Mouse (Mus musculus): ENCODE results near the gene Ascc3. TPM values are rescaled to one million over a fixed set of nuclear protein-coding genes. Genes with fewer than 3 reads are reported as not detected.

The Ascc3 gene
- polyA plus RNA-seq, 1 experiment from 2014 or later: 26.0 TPM

GRCm38 (mm10) chr10:50876952-50877351, 284.5 kb downstream of the Ascc3 start:
- no peak overlapping the region for H3K4me2 ChIP-seq
- no peak overlapping the region for H3K4me3 ChIP-seq (replicated peaks)
- no peak overlapping the region for H3K9ac ChIP-seq (replicated peaks)
- no peak overlapping the region for H3K27ac ChIP-seq
- 83% methylated on average over 5 of the region's 5 CpGs for WGBS
- H3K9me3 ChIP-seq: no peaks in the 10 kb centered on the region
- H3K27me3 ChIP-seq: no peaks in the 10 kb centered on the region
- H3K36me3 ChIP-seq: no peaks in the 10 kb centered on the region
- ATAC-seq (ENCODE audit: insufficient number of reproducible peaks, insufficient read depth, low FRiP score, low TSS enrichment, low read depth): no peak
- H3K4me1 ChIP-seq (replicated peaks): no peaks in the 10 kb centered on the region

- H3K27ac ChIP-seq: no peak overlapping the region
- no peaks in the 10 kb centered on the region for H3K36me3 ChIP-seq
- 12% methylated on average over 2 of the region's 2 CpGs for WGBS
- H3K4me1 ChIP-seq (replicated peaks): no peaks in the 10 kb centered on the region
- H3K9me3 ChIP-seq: no peaks in the 10 kb centered on the region
- peaks cover 5% of the 10 kb centered on the region; the same call in 1 of the 2 replicates for H3K27me3 ChIP-seq
- no peak overlapping the region for H3K9ac ChIP-seq (replicated peaks)
- no peak overlapping the region for H3K4me2 ChIP-seq
- no peak for ATAC-seq (ENCODE audit: insufficient number of reproducible peaks, insufficient read depth, low FRiP score, low TSS enrichment, low read depth)
- H3K4me3 ChIP-seq (replicated peaks): no peak overlapping the region
Observed at GRCm38 (mm10) chr10:50881476-50882069, 289.1 kb downstream of the Ascc3 start.

- H3K9me3 ChIP-seq: no peaks in the 10 kb centered on the region
- no peaks in the 10 kb centered on the region for H3K4me1 ChIP-seq (replicated peaks)
- WGBS: 55% methylated on average over 2 of the region's 2 CpGs
- no peak overlapping the region for H3K4me3 ChIP-seq (replicated peaks)
- no peaks in the 10 kb centered on the region for H3K36me3 ChIP-seq
- H3K9ac ChIP-seq (replicated peaks): no peak overlapping the region
- ATAC-seq (ENCODE audit: insufficient number of reproducible peaks, insufficient read depth, low FRiP score, low TSS enrichment, low read depth): no peak
- H3K4me2 ChIP-seq: no peak overlapping the region
- peaks cover 5% of the 10 kb centered on the region; the same call in 1 of the 2 replicates for H3K27me3 ChIP-seq
- H3K27ac ChIP-seq: no peak overlapping the region
Observed at GRCm38 (mm10) chr10:50882366-50882765, 289.9 kb downstream of the Ascc3 start.

GRCm38 (mm10) chr10:50886305-50886704, 293.8 kb downstream of the Ascc3 start:
- no peaks in the 10 kb centered on the region for H3K9me3 ChIP-seq
- H3K27me3 ChIP-seq: peaks cover 35% of the 10 kb centered on the region
- WGBS: 59% methylated on average over 4 of the region's 4 CpGs
- H3K27ac ChIP-seq: no peak overlapping the region
- H3K4me1 ChIP-seq (replicated peaks): no peaks in the 10 kb centered on the region
- no peak overlapping the region for H3K4me3 ChIP-seq (replicated peaks)
- no peak overlapping the region for H3K4me2 ChIP-seq
- no peak for ATAC-seq (ENCODE audit: insufficient number of reproducible peaks, insufficient read depth, low FRiP score, low TSS enrichment, low read depth)
- H3K9ac ChIP-seq (replicated peaks): no peak overlapping the region
- H3K36me3 ChIP-seq: no peaks in the 10 kb centered on the region

GRCm38 (mm10) chr10:50890621-50891020, 298.2 kb downstream of the Ascc3 start:
- ATAC-seq (ENCODE audit: insufficient number of reproducible peaks, insufficient read depth, low FRiP score, low TSS enrichment, low read depth): no peak
- Histone ChIP-seq H3K4me2 (no peak overlapping the region), H3K27me3 (peaks cover 75% of the 10 kb centered on the region), H3K27ac (no peak overlapping the region), H3K4me1 (replicated peaks) (peaks cover 26% of the 10 kb centered on the region), H3K9me3 (no peaks in the 10 kb centered on the region), H3K36me3 (no peaks in the 10 kb centered on the region), H3K9ac (replicated peaks) (no peak overlapping the region), H3K4me3 (replicated peaks) (no peak overlapping the region)
- 12% methylated on average over 6 of the region's 6 CpGs for WGBS

GRCm38 (mm10) chr10:50891876-50892711, 299.6 kb downstream of the Ascc3 start:
- ATAC-seq (ENCODE audit: insufficient number of reproducible peaks, insufficient read depth, low FRiP score, low TSS enrichment, low read depth): no peak
- H3K9ac ChIP-seq (replicated peaks): no peak overlapping the region
- H3K27ac ChIP-seq: no peak overlapping the region
- H3K4me3 ChIP-seq (replicated peaks): 0 out of 2 replicates have a peak overlapping the region, but pooled peaks have one; percentile 1
- WGBS: under 1% methylated on average over 26 of the region's 26 CpGs
- peaks cover 26% of the 10 kb centered on the region for H3K4me1 ChIP-seq (replicated peaks)
- no peaks in the 10 kb centered on the region for H3K9me3 ChIP-seq
- peak overlapping the region; percentile 25 for H3K4me2 ChIP-seq
- H3K36me3 ChIP-seq: no peaks in the 10 kb centered on the region
- H3K27me3 ChIP-seq: peaks cover 81% of the 10 kb centered on the region

GRCm38 (mm10) chr10:50892751-50893320, 300.4 kb downstream of the Ascc3 start:
- Histone ChIP-seq H3K4me2 (peak overlapping the region; percentile 25), H3K27me3 (peaks cover 83% of the 10 kb centered on the region), H3K36me3 (no peaks in the 10 kb centered on the region), H3K4me3 (replicated peaks) (0 out of 2 replicates have a peak overlapping the region, but pooled peaks have one; percentile 1), H3K4me1 (replicated peaks) (peaks cover 26% of the 10 kb centered on the region), H3K27ac (no peak overlapping the region), H3K9ac (replicated peaks) (no peak overlapping the region), H3K9me3 (no peaks in the 10 kb centered on the region)
- 0 out of 2 replicates have a peak, but pooled peaks have one; percentile 11 for ATAC-seq (ENCODE audit: insufficient number of reproducible peaks, insufficient read depth, low FRiP score, low TSS enrichment, low read depth)
- WGBS: under 1% methylated on average over 15 of the region's 15 CpGs

GRCm38 (mm10) chr10:50893546-50893945, 301.1 kb downstream of the Ascc3 start:
- Histone ChIP-seq H3K27me3 (peaks cover 83% of the 10 kb centered on the region), H3K4me2 (0 out of 2 replicates have a peak overlapping the region, but pooled peaks have one; percentile 86), H3K4me3 (replicated peaks) (peak overlapping the region; percentile 49; the same call in 1 of the 2 replicates), H3K9me3 (no peaks in the 10 kb centered on the region), H3K9ac (replicated peaks) (no peak overlapping the region), H3K27ac (no peak overlapping the region), H3K36me3 (no peaks in the 10 kb centered on the region), H3K4me1 (replicated peaks) (peaks cover 26% of the 10 kb centered on the region)
- WGBS: 2% methylated on average over 10 of the region's 10 CpGs
- no peak for ATAC-seq (ENCODE audit: insufficient number of reproducible peaks, insufficient read depth, low FRiP score, low TSS enrichment, low read depth)

- Histone ChIP-seq H3K9ac (replicated peaks) (peak within 1 kb of the TSS; percentile 48; the same call in 1 of the 2 replicates), H3K9me3 (no peaks in the 10 kb centered on the region), H3K27me3 (peaks cover 79% of the 10 kb centered on the region), H3K4me3 (replicated peaks) (peak within 1 kb of the TSS; percentile 49), H3K4me1 (replicated peaks) (peaks cover 26% of the 10 kb centered on the region), H3K4me2 (peak within 1 kb of the TSS; percentile 86), H3K36me3 (no peaks in the 10 kb centered on the region), H3K27ac (no peak within 1 kb of the TSS)
- ATAC-seq (ENCODE audit: insufficient number of reproducible peaks, insufficient read depth, low FRiP score, low TSS enrichment, low read depth): peak; percentile 90
- under 1% methylated on average over 62 of the region's 62 CpGs for WGBS
Observed at GRCm38 (mm10) chr10:50894170-50894991, 301.9 kb downstream of the Ascc3 start, which contains the start of gene Sim1. TSS of gene Sim1 (plus strand) at chr10:50894754.

- Histone ChIP-seq H3K27me3 (peaks cover 74% of the 10 kb centered on the region), H3K9ac (replicated peaks) (no peak overlapping the region), H3K4me2 (peak overlapping the region; percentile 86), H3K27ac (no peak overlapping the region), H3K4me3 (replicated peaks) (peak overlapping the region; percentile 49), H3K36me3 (no peaks in the 10 kb centered on the region), H3K9me3 (no peaks in the 10 kb centered on the region), H3K4me1 (replicated peaks) (peaks cover 26% of the 10 kb centered on the region)
- ATAC-seq (ENCODE audit: insufficient number of reproducible peaks, insufficient read depth, low FRiP score, low TSS enrichment, low read depth): no peak
- under 1% methylated on average over 44 of the region's 44 CpGs for WGBS
Observed at GRCm38 (mm10) chr10:50895091-50895790, 302.8 kb downstream of the Ascc3 start.
